Mouse (Mus musculus) E14TG2a.4 (cell line): ENCODE results near the gene Tle6.

Experiments used
- H3K27me3 ChIP-seq: 2 replicates; pipeline ENCODE4 v1.6.1; 2014; ENCODE audit warnings: low read length, control low read depth; ENCODE audit not compliant: insufficient read depth
- H3K36me3 ChIP-seq: 2 replicates; pipeline ENCODE4 v1.6.1; 2014; ENCODE audit warnings: low read length, control low read depth; ENCODE audit not compliant: insufficient read depth
- H3K4me1 ChIP-seq: replicated peaks from 2 replicates; pipeline ENCODE4 v1.6.1; 2014; ENCODE audit warnings: low read depth, low read length, control low read depth
- H3K4me3 ChIP-seq: replicated peaks from 2 replicates; pipeline ENCODE4 v1.5.1; 2014; ENCODE audit warnings: mild to moderate bottlenecking, low read length
- H3K9me3 ChIP-seq: 2 replicates; pipeline ENCODE4 v1.6.1; 2014; ENCODE audit warnings: low read length, control low read depth
- CTCF ChIP-seq: conservative IDR thresholded peaks from 2 replicates; pipeline ENCODE4 v1.5.1; 2014; ENCODE audit warnings: low read length
- NANOG ChIP-seq: IDR thresholded peaks from 2 replicates; pipeline ENCODE4 v1.6.1; 2014; ENCODE audit warnings: borderline replicate concordance, low read length, mixed read lengths
- POU5F1 ChIP-seq: IDR thresholded peaks from 2 replicates; pipeline ENCODE4 v1.6.1; 2014; ENCODE audit warnings: low read length, borderline replicate concordance

Tle6 gene

GRCm38 (mm10) chr10:81568381-81569191 lies 32.3 kb downstream of the Tle6 start:
- no peaks in the 10 kb centered on the region for H3K9me3 ChIP-seq
- H3K36me3 ChIP-seq: peaks cover 36% of the 10 kb centered on the region
- peaks cover 53% of the 10 kb centered on the region for H3K27me3 ChIP-seq
- no peak for TF ChIP-seq CTCF
- no peak for TF ChIP-seq POU5F1
- TF ChIP-seq NANOG: no peak
- peaks cover 83% of the 10 kb centered on the region for H3K4me1 ChIP-seq
- H3K4me3 ChIP-seq: no peak overlapping the region

GRCm38 (mm10) chr10:81565257-81566228 lies 35.3 kb downstream of the Tle6 start:
- Histone ChIP-seq H3K36me3 (peaks cover 59% of the 10 kb centered on the region), H3K4me1 (peaks cover 89% of the 10 kb centered on the region), H3K27me3 (peaks cover 34% of the 10 kb centered on the region), H3K9me3 (no peaks in the 10 kb centered on the region), H3K4me3 (peak overlapping the region; percentile 75)
- TF ChIP-seq CTCF (no peak), NANOG (no peak), POU5F1 (no peak)

- Histone ChIP-seq H3K4me1 (peaks cover 86% of the 10 kb centered on the region), H3K36me3 (peaks cover 59% of the 10 kb centered on the region), H3K9me3 (no peaks in the 10 kb centered on the region), H3K4me3 (peak overlapping the region; percentile 75), H3K27me3 (peaks cover 29% of the 10 kb centered on the region)
- TF ChIP-seq POU5F1 (no peak), CTCF (peak; percentile 61)
Observed at GRCm38 (mm10) chr10:81564734-81565133, 36.1 kb downstream of the Tle6 start.

- Histone ChIP-seq H3K27me3 (peaks cover 24% of the 10 kb centered on the region), H3K4me3 (peak overlapping the region; percentile 75), H3K36me3 (peaks cover 59% of the 10 kb centered on the region), H3K4me1 (peaks cover 81% of the 10 kb centered on the region), H3K9me3 (no peaks in the 10 kb centered on the region)
- TF ChIP-seq CTCF: no peak
- no peak for TF ChIP-seq POU5F1
- TF ChIP-seq NANOG: no peak
Observed at GRCm38 (mm10) chr10:81564216-81564615, 36.7 kb downstream of the Tle6 start.

GRCm38 (mm10) chr10:81563481-81563880 lies 37.4 kb downstream of the Tle6 start:
- TF ChIP-seq CTCF (no peak), NANOG (no peak), POU5F1 (no peak)
- H3K9me3 ChIP-seq: no peaks in the 10 kb centered on the region
- H3K27me3 ChIP-seq: peaks cover 18% of the 10 kb centered on the region
- H3K36me3 ChIP-seq: peaks cover 59% of the 10 kb centered on the region
- H3K4me1 ChIP-seq: peaks cover 80% of the 10 kb centered on the region
- H3K4me3 ChIP-seq: peak overlapping the region; percentile 75

GRCm38 (mm10) chr10:81562411-81562810 lies 38.5 kb downstream of the Tle6 start:
- H3K27me3 ChIP-seq: peaks cover 9% of the 10 kb centered on the region
- H3K9me3 ChIP-seq: no peaks in the 10 kb centered on the region
- peaks cover 55% of the 10 kb centered on the region for H3K36me3 ChIP-seq
- peaks cover 80% of the 10 kb centered on the region for H3K4me1 ChIP-seq
- peak overlapping the region; percentile 17; the same call in 1 of the 2 replicates for H3K4me3 ChIP-seq
- TF ChIP-seq POU5F1: no peak
- no peak for TF ChIP-seq NANOG
- no peak for TF ChIP-seq CTCF

GRCm38 (mm10) chr10:81560719-81561459 lies 40.0 kb downstream of the Tle6 start:
- TF ChIP-seq NANOG (no peak), CTCF (no peak), POU5F1 (no peak)
- Histone ChIP-seq H3K36me3 (peaks cover 39% of the 10 kb centered on the region), H3K4me3 (peak overlapping the region; percentile 87), H3K4me1 (peaks cover 80% of the 10 kb centered on the region), H3K27me3 (no peaks in the 10 kb centered on the region), H3K9me3 (no peaks in the 10 kb centered on the region)
